Mouse (Mus musculus): ENCODE data around the gene Hdac7.
"Not testable (repeated sequence)": the region's sequence is repeated elsewhere in the genome, so short reads cannot be mapped to it uniquely, and the experiment has no call there.

Gene Hdac7

DNA sequence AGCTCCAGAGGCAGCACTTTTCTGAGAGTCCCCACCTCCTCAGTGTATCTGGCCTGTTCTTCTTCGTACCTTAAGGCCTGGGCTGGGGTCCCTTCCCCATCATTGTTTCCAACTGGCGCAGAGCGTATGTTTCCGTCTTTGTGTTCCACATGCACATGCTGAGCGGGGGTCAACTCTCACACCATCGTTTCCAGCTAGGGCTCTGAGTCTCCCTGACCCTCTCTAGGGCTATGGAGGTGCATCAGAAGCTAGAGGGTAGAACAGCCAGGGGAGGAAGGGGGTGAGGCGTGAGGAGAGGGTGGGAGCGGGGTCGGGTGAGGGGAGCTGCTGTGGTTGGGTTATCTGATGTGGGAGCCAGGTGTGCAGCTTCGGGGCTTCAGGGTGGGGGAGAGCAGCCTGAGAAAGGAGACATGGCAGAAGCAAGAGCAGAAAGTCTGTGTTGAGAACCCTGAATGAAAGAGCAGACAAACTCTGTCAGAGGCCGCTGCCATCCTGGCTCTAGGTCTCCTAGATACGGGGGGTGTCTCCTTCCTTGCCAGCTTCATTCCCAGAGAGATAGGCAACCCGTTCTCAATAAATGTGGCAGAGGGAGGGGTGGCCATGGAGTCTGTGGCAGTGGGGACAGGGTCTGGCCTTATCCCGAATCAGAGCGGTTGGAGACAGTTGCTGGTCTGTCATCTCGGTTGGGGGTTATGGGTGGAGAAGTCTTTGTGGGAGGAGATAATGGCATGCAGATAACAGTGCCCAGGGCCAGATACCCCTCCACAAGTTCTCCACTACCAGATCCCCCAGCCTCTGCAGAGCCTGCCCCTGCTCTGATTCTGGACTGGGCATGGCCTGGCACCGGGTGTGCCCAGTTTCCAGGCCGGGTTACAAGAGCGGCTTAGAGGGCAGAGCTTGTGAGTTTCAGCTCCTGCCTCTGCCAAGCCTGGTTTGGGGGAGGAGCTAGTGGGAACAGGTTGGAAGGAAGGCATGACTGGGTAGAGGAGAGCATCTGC, at the start of gene Hdac7:
Gene Hdac7 (minus strand): TSS at position 466 of the 998 bp plus-strand sequence.
- DNase-seq: peak in 1 of 2 experiments; percentile 60

DNA sequence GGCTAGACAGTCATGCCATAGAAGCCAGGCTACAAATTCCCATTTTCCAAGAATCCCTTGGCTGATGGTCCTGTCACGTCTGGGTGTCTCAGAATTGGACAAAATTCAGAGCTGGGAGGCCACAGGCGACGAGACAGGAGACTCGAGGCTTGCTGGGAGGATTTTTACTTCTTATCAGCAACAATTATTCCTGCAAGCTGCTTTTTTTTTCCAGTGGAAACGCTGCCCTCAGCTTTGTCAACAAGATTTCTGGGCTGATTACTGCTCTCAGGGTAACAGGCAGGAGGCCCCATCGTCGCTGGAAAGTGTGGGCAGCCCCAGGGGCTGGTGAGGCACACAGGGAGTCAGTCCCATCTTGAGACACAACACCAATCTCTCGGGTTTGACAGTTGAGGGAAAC, 48.2 kb upstream of the Hdac7 start:
- DNase-seq: no peak

GRCm38 (mm10) chr15:97890450-97890849, 46.1 kb upstream of the Hdac7 start:
- DNase-seq: no peak

- DNase-seq: peak; percentile 76 to 77
These were observed 45.7 kb upstream of the Hdac7 start for GRCm38 (mm10) chr15:97890017-97890416.

- DNase-seq: no peak
These were observed 43.3 kb upstream of the Hdac7 start for GRCm38 (mm10) chr15:97887541-97888016.

GRCm38 (mm10) chr15:97881423-97881822, 37.1 kb upstream of the Hdac7 start:
- DNase-seq: peak; percentile 74 to 82

DNA sequence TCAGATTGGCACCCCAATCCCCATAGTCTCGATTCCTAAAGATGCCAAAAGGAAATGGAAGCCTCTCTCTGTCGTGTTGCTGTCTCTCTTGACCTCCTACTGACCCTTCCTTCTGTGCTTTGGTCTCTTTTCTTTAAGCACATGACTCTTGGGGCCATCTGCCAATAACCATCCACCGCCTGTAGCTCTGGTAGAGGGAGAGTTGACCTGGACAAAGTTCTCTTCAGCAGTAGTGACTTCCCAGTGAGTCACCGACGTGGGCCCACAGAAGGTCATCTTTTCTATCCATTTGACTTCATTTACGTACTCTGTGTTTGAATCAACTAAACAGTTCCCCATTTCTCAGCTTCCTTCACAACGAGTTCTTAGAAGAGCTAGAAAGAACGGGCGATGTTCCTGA, 36.1 kb upstream of the Hdac7 start:
- DNase-seq: peak; percentile 82 to 86

- peak in 1 of 2 experiments; percentile 34 for DNase-seq
These were observed 34.5 kb upstream of the Hdac7 start for GRCm38 (mm10) chr15:97878696-97879328.

- no peak for DNase-seq
These were observed 31.5 kb upstream of the Hdac7 start for GRCm38 (mm10) chr15:97875784-97876183.

GRCm38 (mm10) chr15:97873717-97874116, 29.4 kb upstream of the Hdac7 start:
- DNase-seq: peak; percentile 43 to 48

GRCm38 (mm10) chr15:97872161-97872560, 27.9 kb upstream of the Hdac7 start:
- DNase-seq: no peak

- DNase-seq: peak in 1 of 2 experiments; percentile 29
These were observed 27.0 kb upstream of the Hdac7 start for GRCm38 (mm10) chr15:97871055-97872030.

DNA sequence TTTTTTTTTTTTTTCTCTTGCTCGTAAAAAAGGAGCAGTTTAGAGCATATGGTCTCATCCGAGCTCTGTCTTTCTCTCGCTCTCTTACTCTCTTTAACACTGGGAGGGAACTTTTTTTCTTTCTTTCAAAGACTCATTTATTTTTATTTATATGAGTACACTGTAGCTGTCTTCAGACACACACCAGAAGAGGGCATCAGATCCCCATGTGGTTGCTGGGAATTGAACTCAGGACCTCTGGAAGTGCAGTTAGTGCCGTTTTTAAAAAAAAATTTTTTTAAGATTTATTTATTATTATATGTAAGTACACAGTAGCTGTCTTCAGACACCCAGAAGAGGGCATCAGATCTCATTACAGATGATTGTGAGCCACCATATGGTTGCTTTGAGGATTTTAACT, 25.8 kb upstream of the Hdac7 start:
- not testable (repeated sequence) for DNase-seq

DNA sequence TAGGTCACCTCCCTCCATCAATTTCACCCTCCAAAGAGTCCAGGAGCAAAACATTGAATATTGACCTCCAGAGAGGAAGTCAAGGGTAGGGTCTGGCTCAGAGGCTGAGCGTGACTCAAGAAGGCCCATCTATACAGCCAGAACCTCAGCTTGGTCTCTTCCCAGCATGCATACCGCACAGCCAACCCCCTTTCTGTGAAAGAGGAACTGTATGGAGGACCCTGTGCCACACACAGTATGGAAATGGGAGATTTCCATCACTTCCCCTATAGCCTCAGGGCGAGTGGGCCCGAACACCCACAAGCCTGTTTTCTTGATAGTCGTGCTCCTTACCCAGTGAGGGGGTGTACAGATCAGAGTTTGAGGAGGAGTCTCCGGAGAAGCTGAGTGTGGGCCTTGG, 24.7 kb upstream of the Hdac7 start:
- DNase-seq: no peak

DNA sequence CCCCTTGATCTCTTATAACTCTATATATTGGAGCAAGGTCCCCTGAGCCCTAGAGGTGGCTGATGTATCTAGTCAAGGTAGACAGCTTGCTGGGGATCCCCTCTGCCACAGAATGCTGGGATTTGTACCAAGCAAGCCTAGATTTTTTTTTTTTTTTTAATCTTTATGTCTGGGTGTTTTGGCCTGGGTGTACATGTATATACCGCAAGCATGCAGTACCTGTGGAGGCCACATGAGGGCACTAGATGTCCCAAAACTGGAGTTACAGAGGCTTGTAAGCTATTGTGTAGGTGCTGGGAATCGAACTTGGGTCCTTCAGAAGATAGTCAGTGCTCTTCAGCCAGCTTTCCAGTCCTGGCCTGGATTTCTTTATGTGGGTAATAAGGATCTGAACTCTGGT, 21.7 kb upstream of the Hdac7 start:
- no peak for DNase-seq

DNA sequence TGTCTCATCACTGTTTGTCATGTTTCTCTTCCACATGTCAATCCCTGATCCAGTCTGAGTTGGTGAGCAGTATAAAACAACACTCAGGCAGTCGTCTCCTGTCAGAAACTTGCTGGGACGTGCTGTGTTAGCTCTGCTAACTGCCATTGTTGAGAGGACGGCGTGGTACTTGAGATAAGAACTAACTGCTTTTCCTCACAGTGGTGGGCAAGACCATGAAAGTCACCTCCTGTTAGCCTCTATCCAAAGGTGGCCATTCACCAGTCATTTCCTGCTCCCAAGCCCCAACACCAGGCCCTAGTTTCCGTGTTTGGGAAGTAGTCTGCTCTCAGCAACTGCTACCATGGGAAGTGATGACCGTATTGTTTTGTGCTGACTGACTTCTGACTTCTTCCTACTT, 20.9 kb upstream of the Hdac7 start:
- DNase-seq: no peak

GRCm38 (mm10) chr15:97864361-97865045, 20.2 kb upstream of the Hdac7 start:
- no peak for DNase-seq

DNA sequence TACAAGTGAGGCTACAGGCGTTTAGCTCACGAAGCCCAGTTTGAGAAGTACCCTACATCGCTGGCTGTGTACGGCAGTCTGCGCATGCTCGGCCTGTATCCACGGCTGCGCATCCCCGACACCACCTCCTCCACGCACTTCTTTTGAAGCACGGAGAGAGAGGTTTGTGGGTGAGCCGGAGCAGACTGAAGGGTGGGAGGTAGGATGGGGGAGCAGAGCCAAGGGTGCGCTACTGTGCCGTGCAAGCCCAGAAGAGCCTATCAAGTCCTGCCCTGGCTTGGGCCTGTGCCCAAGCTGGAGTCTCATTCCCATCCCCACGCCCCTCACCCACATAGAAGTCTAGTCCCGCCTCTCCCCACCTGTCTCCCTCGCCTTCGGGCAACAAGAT, 19.2 kb upstream of the Hdac7 start:
- no peak for DNase-seq

- DNase-seq: no peak
These were observed 18.7 kb upstream of the Hdac7 start for GRCm38 (mm10) chr15:97862881-97863493.

GRCm38 (mm10) chr15:97860353-97860752, 16.1 kb upstream of the Hdac7 start:
- peak; percentile 62 to 64 for DNase-seq

DNA sequence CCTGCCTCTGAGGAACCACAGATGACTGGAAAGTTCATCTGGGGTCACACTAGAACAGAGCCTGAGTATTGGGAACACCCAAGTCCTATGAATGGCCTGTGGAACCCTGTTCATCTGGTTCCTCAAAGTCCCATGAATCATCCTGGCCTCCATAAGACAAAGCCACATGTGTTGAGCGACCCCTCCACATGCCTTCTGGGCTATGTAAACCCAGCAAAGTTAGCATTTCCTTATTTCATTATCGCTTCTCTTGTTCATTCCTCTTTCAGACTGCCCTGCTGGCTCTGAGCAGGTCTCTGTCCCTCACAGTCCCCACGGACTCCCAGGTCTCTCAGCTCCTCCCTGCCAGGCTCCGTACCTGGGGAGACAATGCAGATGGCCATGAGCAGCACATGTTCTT, 14.1 kb upstream of the Hdac7 start:
- DNase-seq: no peak

Data from kidney, postnatal 36 days (tissue).